Mouse (Mus musculus) kidney, adult 2 months (tissue): ENCODE data around the gene Aoc2. TPM values are rescaled to one million over a fixed set of nuclear protein-coding genes. Genes with fewer than 3 reads are reported as not detected.
"Not testable (repeated sequence)": the region's sequence is repeated elsewhere in the genome, so short reads cannot be mapped to it uniquely, and the experiment has no call there.

Source experiments
- DNase-seq: peaks from one replicate; pipeline ENCODE4 v3.0.0; 2021
- H3K27ac ChIP-seq: fragments of 200-500 bp; 2 replicates; pipeline ENCODE4 v1.5.1; 2012; ENCODE audit warnings: low read depth, low read length, control low read depth, inconsistent platforms; ENCODE audit not compliant: insufficient read depth
- H3K27me3 ChIP-seq: fragments of 200-500 bp; replicated peaks from 2 replicates; pipeline ENCODE4 v1.6.1; 2012; ENCODE audit warnings: mild to moderate bottlenecking, moderate library complexity, low read length, inconsistent platforms; ENCODE audit not compliant: control insufficient read depth, insufficient read depth
- H3K36me3 ChIP-seq: fragments of 200-500 bp; 2 replicates; pipeline ENCODE4 v1.6.1; 2012; ENCODE audit warnings: mild to moderate bottlenecking, moderate library complexity, low read length, inconsistent platforms; ENCODE audit not compliant: control insufficient read depth, insufficient read depth
- H3K4me1 ChIP-seq: fragments of 200-500 bp; 2 replicates; pipeline ENCODE4 v1.6.1; 2011; ENCODE audit warnings: low read length; ENCODE audit not compliant: control insufficient read depth, insufficient read depth
- H3K4me3 ChIP-seq: fragments of 200-500 bp; 2 replicates; pipeline ENCODE4 v1.5.1; 2011; ENCODE audit warnings: mild to moderate bottlenecking, low read depth, low read length, control low read depth; ENCODE audit not compliant: insufficient read depth
- CTCF ChIP-seq: fragments of 200-500 bp; conservative IDR thresholded peaks from 2 replicates; pipeline ENCODE4 v1.5.1; 2011; ENCODE audit warnings: low read depth, mild to moderate bottlenecking, control low read depth, low read length, moderate library complexity, mixed read lengths; ENCODE audit not compliant: insufficient read depth, insufficient read length
- POLR2A ChIP-seq: fragments of 200-500 bp; IDR thresholded peaks from one replicate; pipeline ENCODE4 v1.6.1; 2011; ENCODE audit warnings: low read depth, low read length, control low read depth
- WGBS: fragments of 180-500 bp; shearing (Covaris S2); methylation state at CpG from one replicate; pipeline ENCODE4 v1.1.7; 2018; 5-methylcytosine and 5-hydroxymethylcytosine counted together
- polyA plus RNA-seq: library from polyadenylated mRNA; depleted of rRNA; stranded (reverse); fragments of >200 nt; gene quantifications from 2 replicates; pipeline ENCODE4 v1.2.3, GENCODE M21; 2012; rRNA removed

The Aoc2 gene
- polyA plus RNA-seq, 1 experiment: 2.6 TPM

- WGBS: 59% methylated on average over 5 of the region's 5 CpGs
- peaks cover 3% of the 10 kb centered on the region; the same call in 1 of the 2 replicates for H3K4me1 ChIP-seq
- no peaks in the 10 kb centered on the region for H3K27me3 ChIP-seq
- H3K27ac ChIP-seq: peak overlapping the region; percentile 95
- DNase-seq: no peak
- peak overlapping the region; percentile 61 for H3K4me3 ChIP-seq
- TF ChIP-seq CTCF: no peak
- TF ChIP-seq POLR2A: no peak
- H3K36me3 ChIP-seq: peaks cover 21% of the 10 kb centered on the region; the same call in 1 of the 2 replicates
Observed at GRCm38 (mm10) chr11:101370141-101370540, 45.3 kb downstream of the Aoc2 start.

GRCm38 (mm10) chr11:101374421-101374938 is 49.6 kb downstream of the Aoc2 start:
- 47% methylated on average over 7 of the region's 7 CpGs for WGBS
- no peaks in the 10 kb centered on the region; the same call in 1 of the 2 replicates for H3K4me1 ChIP-seq
- no peak overlapping the region for H3K4me3 ChIP-seq
- TF ChIP-seq POLR2A: peak; percentile 18
- TF ChIP-seq CTCF: no peak
- DNase-seq: no peak
- no peaks in the 10 kb centered on the region for H3K27me3 ChIP-seq
- H3K27ac ChIP-seq: no peak overlapping the region
- H3K36me3 ChIP-seq: peaks cover 28% of the 10 kb centered on the region; the same call in 1 of the 2 replicates

- not testable (repeated sequence) for H3K4me1 ChIP-seq, H3K27ac ChIP-seq, H3K4me3 ChIP-seq, H3K27me3 ChIP-seq
- peak; percentile 45 for DNase-seq
- 70% methylated on average over 8 of the region's 8 CpGs for WGBS
- H3K36me3 ChIP-seq: peaks cover 16% of the 10 kb centered on the region; the same call in 1 of the 2 replicates
Observed at GRCm38 (mm10) chr11:101378196-101378595, 53.3 kb downstream of the Aoc2 start.

GRCm38 (mm10) chr11:101378926-101379325 is 54.1 kb downstream of the Aoc2 start:
- peak; percentile 69 for TF ChIP-seq POLR2A
- TF ChIP-seq CTCF: no peak

More at GRCm38 (mm10) chr11:101378926-101379325, 54.1 kb downstream of the Aoc2 start:
- Histone ChIP-seq H3K36me3 (peaks cover 13% of the 10 kb centered on the region; the same call in 1 of the 2 replicates), H3K4me1 (no peaks in the 10 kb centered on the region), H3K27ac (no peak overlapping the region), H3K4me3 (no peak overlapping the region), H3K27me3 (no peaks in the 10 kb centered on the region)
- peak; percentile 69 for DNase-seq
- 49% methylated on average over 6 of the region's 6 CpGs for WGBS

Other genes starting within 250 kb of the Aoc2 start
- gene Hsd17b1, start 246.7 kb upstream of the Aoc2 start, polyA plus RNA-seq: 0.44 and 0.83 TPM in 2 replicates
- gene Coasy, start 242.5 kb upstream of the Aoc2 start, polyA plus RNA-seq: 154 and 200 TPM in 2 replicates
- gene Mlx, start 237.8 kb upstream of the Aoc2 start, polyA plus RNA-seq: 56.9 and 67.9 TPM in 2 replicates
- 1.2 and 1.9 TPM in 2 replicates for gene Psmc3ip, start 229.6 kb upstream of the Aoc2 start, polyA plus RNA-seq
- 60.0 and 65.2 TPM in 2 replicates for gene Retreg3, start 205.2 kb upstream of the Aoc2 start, polyA plus RNA-seq
- gene Tubg1, start 205.1 kb upstream of the Aoc2 start, polyA plus RNA-seq: 14.1 and 19.2 TPM in 2 replicates
- 1.4 and 1.8 TPM in 2 replicates for gene Tubg2, start 169.2 kb upstream of the Aoc2 start, polyA plus RNA-seq
- 3.4 and 3.6 TPM in 2 replicates for gene Cntnap1, start 154.5 kb upstream of the Aoc2 start, polyA plus RNA-seq
- 19.3 and 22.7 TPM in 2 replicates for gene Plekhh3, start 153.7 kb upstream of the Aoc2 start, polyA plus RNA-seq
- 0.33 and 0.34 TPM in 2 replicates for gene Ccr10, start 149.6 kb upstream of the Aoc2 start, polyA plus RNA-seq
- 44.8 and 48.5 TPM in 2 replicates for gene Ezh1, start 98.6 kb upstream of the Aoc2 start, polyA plus RNA-seq
- 75.9 and 86.6 TPM in 2 replicates for gene Ramp2, start 79.0 kb upstream of the Aoc2 start, polyA plus RNA-seq
- 112 and 116 TPM in 2 replicates for gene Vps25, start 71.4 kb upstream of the Aoc2 start, polyA plus RNA-seq
- 134 and 160 TPM in 2 replicates for gene Wnk4, start 64.5 kb upstream of the Aoc2 start, polyA plus RNA-seq
- 1.3 and 1.6 TPM in 2 replicates for gene Cntd1, start 46.1 kb upstream of the Aoc2 start, polyA plus RNA-seq
- 540 and 572 TPM in 2 replicates for gene Coa3, start 45.9 kb upstream of the Aoc2 start, polyA plus RNA-seq
- 61.9 and 89.5 TPM in 2 replicates for gene Becn1, start 22.8 kb upstream of the Aoc2 start, polyA plus RNA-seq
- 61.6 and 75.5 TPM in 2 replicates for gene Psme3, start 8.8 kb upstream of the Aoc2 start, polyA plus RNA-seq
- gene Aoc3, start 5.5 kb downstream of the Aoc2 start, polyA plus RNA-seq: 12.5 and 14.8 TPM in 2 replicates
- 322 and 349 TPM in 2 replicates for gene G6pc, start 42.5 kb downstream of the Aoc2 start, polyA plus RNA-seq
- 26.3 and 29.2 TPM in 2 replicates for gene Aarsd1, start 92.6 kb downstream of the Aoc2 start, polyA plus RNA-seq
- 0.92 and 1.6 TPM in 2 replicates for gene Gm27029, start 99.7 kb downstream of the Aoc2 start, polyA plus RNA-seq
- gene Rundc1, start 100.0 kb downstream of the Aoc2 start, polyA plus RNA-seq: 24.7 and 27.6 TPM in 2 replicates
- gene Ptges3l, start 100.3 kb downstream of the Aoc2 start, polyA plus RNA-seq: 4.6 and 6.0 TPM in 2 replicates
- 408 and 409 TPM in 2 replicates for gene Rpl27, start 117.2 kb downstream of the Aoc2 start, polyA plus RNA-seq
- 25.6 and 29.6 TPM in 2 replicates for gene Ifi35, start 123.3 kb downstream of the Aoc2 start, polyA plus RNA-seq
- 14.1 and 15.3 TPM in 2 replicates for gene Rnd2, start 139.9 kb downstream of the Aoc2 start, polyA plus RNA-seq
- 59.2 and 62.5 TPM in 2 replicates for gene Vat1, start 141.2 kb downstream of the Aoc2 start, polyA plus RNA-seq
- 0.12 and 0.16 TPM in 2 replicates for gene Brca1, start 226.9 kb downstream of the Aoc2 start, polyA plus RNA-seq
- 107 and 134 TPM in 2 replicates for gene Nbr1, start 227.1 kb downstream of the Aoc2 start, polyA plus RNA-seq